Mouse (Mus musculus): Measurements from ENCODE around the gene Gse1. TPM values are rescaled to one million over a fixed set of nuclear protein-coding genes. Genes with fewer than 3 reads are reported as not detected.

The Gse1 gene
- polyA plus RNA-seq, 1 experiment from 2014 or later: 6.4 TPM

DNA sequence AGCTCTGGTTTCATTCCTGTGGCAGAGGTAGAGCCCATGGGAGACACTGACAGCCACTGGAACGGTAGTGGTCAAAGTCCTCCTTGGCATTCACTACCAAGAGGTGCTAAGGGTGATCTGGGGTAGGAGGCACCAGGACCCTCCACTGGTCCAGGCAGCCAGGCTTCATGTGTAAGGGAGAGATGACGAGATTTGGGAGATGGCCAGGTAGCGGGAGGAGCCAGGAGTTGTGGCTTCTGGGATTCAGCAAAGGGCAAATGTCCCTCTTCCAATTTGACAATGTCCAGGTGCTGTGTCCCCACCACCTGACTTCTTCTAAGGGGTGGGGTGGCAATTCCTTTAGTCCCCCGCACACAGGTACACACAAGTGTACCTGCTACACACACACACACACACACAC, 184.1 kb downstream of the Gse1 start:
- peaks cover 28% of the 10 kb centered on the region for H3K4me1 ChIP-seq (replicated peaks; ENCODE audit: control insufficient read depth, insufficient read depth, low read length)
- H3K4me3 ChIP-seq (ENCODE audit: low read depth, low read length): no peak overlapping the region
- 76% methylated on average over 4 of the region's 4 CpGs for WGBS
- H3K9ac ChIP-seq (ENCODE audit: low read depth, low read length): no peak overlapping the region
- H3K9me3 ChIP-seq (ENCODE audit: control insufficient read depth): no peaks in the 10 kb centered on the region
- no peaks in the 10 kb centered on the region for H3K36me3 ChIP-seq (ENCODE audit: control insufficient read depth, insufficient read depth)
- no peak overlapping the region for H3K27ac ChIP-seq (ENCODE audit: low read depth, low read length)
- no peaks in the 10 kb centered on the region for H3K27me3 ChIP-seq (replicated peaks; ENCODE audit: control insufficient read depth, insufficient read depth, low read length)
- no peak overlapping the region for H3K4me2 ChIP-seq (replicated peaks; ENCODE audit: low read depth)
- TF ChIP-seq CTCF (IDR thresholded peaks at IDR 0.05; ENCODE audit: low read depth): no peak
- no peak for ATAC-seq

- WGBS: 77% methylated on average over 29 of the region's 29 CpGs
- H3K27ac ChIP-seq (ENCODE audit: low read depth, low read length): no peak overlapping the region
- H3K9me3 ChIP-seq (ENCODE audit: control insufficient read depth): no peaks in the 10 kb centered on the region
- no peaks in the 10 kb centered on the region for H3K27me3 ChIP-seq (replicated peaks; ENCODE audit: control insufficient read depth, insufficient read depth, low read length)
- no peak overlapping the region for H3K4me3 ChIP-seq (ENCODE audit: low read depth, low read length)
- H3K36me3 ChIP-seq (ENCODE audit: control insufficient read depth, insufficient read depth): no peaks in the 10 kb centered on the region
- ATAC-seq: no peak
- peaks cover 29% of the 10 kb centered on the region for H3K4me1 ChIP-seq (replicated peaks; ENCODE audit: control insufficient read depth, insufficient read depth, low read length)
- TF ChIP-seq CTCF (IDR thresholded peaks at IDR 0.05; ENCODE audit: low read depth): no peak
- H3K9ac ChIP-seq (ENCODE audit: low read depth, low read length): no peak overlapping the region
- no peak overlapping the region for H3K4me2 ChIP-seq (replicated peaks; ENCODE audit: low read depth)
These were observed 184.8 kb downstream of the Gse1 start for GRCm38 (mm10) chr8:120412911-120413625.

DNA sequence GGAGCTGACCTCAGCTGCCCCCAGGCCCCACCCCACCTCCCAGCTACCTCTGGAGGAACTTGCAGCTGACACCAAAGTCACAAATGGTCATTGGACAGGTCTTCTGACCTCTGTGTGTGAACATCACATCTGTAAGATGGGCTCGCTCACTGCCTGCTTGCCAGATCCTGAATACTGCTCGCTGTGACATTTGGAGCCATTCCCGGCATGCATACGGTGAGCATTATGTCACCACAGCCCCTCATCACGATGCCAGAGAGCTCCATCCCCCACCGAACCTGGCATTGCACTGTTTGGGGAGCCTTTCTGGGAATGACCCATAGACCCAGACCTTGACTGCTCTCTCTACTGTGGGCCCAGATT, 185.4 kb downstream of the Gse1 start:
- Histone ChIP-seq H3K9me3 (ENCODE audit: control insufficient read depth) (no peaks in the 10 kb centered on the region), H3K4me1 (replicated peaks; ENCODE audit: control insufficient read depth, insufficient read depth, low read length) (peaks cover 26% of the 10 kb centered on the region), H3K9ac (ENCODE audit: low read depth, low read length) (no peak overlapping the region), H3K4me3 (ENCODE audit: low read depth, low read length) (no peak overlapping the region), H3K27ac (ENCODE audit: low read depth, low read length) (no peak overlapping the region), H3K27me3 (replicated peaks; ENCODE audit: control insufficient read depth, insufficient read depth, low read length) (no peaks in the 10 kb centered on the region), H3K36me3 (ENCODE audit: control insufficient read depth, insufficient read depth) (no peaks in the 10 kb centered on the region), H3K4me2 (replicated peaks; ENCODE audit: low read depth) (no peak overlapping the region)
- 88% methylated on average over 6 of the region's 6 CpGs for WGBS
- ATAC-seq: no peak
- no peak for TF ChIP-seq CTCF (IDR thresholded peaks at IDR 0.05; ENCODE audit: low read depth)

GRCm38 (mm10) chr8:120414216-120414615, 186.0 kb downstream of the Gse1 start:
- H3K4me2 ChIP-seq (replicated peaks; ENCODE audit: low read depth): no peak overlapping the region
- no peak for TF ChIP-seq CTCF (IDR thresholded peaks at IDR 0.05; ENCODE audit: low read depth)
- no peaks in the 10 kb centered on the region for H3K27me3 ChIP-seq (replicated peaks; ENCODE audit: control insufficient read depth, insufficient read depth, low read length)
- no peak overlapping the region for H3K4me3 ChIP-seq (ENCODE audit: low read depth, low read length)
- no peaks in the 10 kb centered on the region for H3K36me3 ChIP-seq (ENCODE audit: control insufficient read depth, insufficient read depth)
- peaks cover 22% of the 10 kb centered on the region for H3K4me1 ChIP-seq (replicated peaks; ENCODE audit: control insufficient read depth, insufficient read depth, low read length)
- no peak overlapping the region for H3K27ac ChIP-seq (ENCODE audit: low read depth, low read length)
- H3K9me3 ChIP-seq (ENCODE audit: control insufficient read depth): no peaks in the 10 kb centered on the region
- no peak overlapping the region for H3K9ac ChIP-seq (ENCODE audit: low read depth, low read length)
- ATAC-seq: no peak
- 84% methylated on average over 4 of the region's 4 CpGs for WGBS

- Histone ChIP-seq H3K4me3 (ENCODE audit: low read depth, low read length) (no peak overlapping the region), H3K4me1 (replicated peaks; ENCODE audit: control insufficient read depth, insufficient read depth, low read length) (peaks cover 22% of the 10 kb centered on the region), H3K27ac (ENCODE audit: low read depth, low read length) (peak overlapping the region; percentile 77; the same call in 1 of the 2 replicates), H3K4me2 (replicated peaks; ENCODE audit: low read depth) (no peak overlapping the region), H3K36me3 (ENCODE audit: control insufficient read depth, insufficient read depth) (no peaks in the 10 kb centered on the region), H3K9ac (ENCODE audit: low read depth, low read length) (no peak overlapping the region), H3K9me3 (ENCODE audit: control insufficient read depth) (no peaks in the 10 kb centered on the region), H3K27me3 (replicated peaks; ENCODE audit: control insufficient read depth, insufficient read depth, low read length) (no peaks in the 10 kb centered on the region)
- 86% methylated on average over 11 of the region's 11 CpGs for WGBS
- no peak for ATAC-seq
- no peak for TF ChIP-seq CTCF (IDR thresholded peaks at IDR 0.05; ENCODE audit: low read depth)
These were observed 187.2 kb downstream of the Gse1 start for GRCm38 (mm10) chr8:120415474-120415873.

- H3K27me3 ChIP-seq (replicated peaks; ENCODE audit: control insufficient read depth, insufficient read depth, low read length): no peaks in the 10 kb centered on the region
- no peak overlapping the region for H3K4me3 ChIP-seq (ENCODE audit: low read depth, low read length)
- no peak overlapping the region for H3K9ac ChIP-seq (ENCODE audit: low read depth, low read length)
- H3K36me3 ChIP-seq (ENCODE audit: control insufficient read depth, insufficient read depth): no peaks in the 10 kb centered on the region
- H3K27ac ChIP-seq (ENCODE audit: low read depth, low read length): peak overlapping the region; percentile 77
- no peak for ATAC-seq
- H3K9me3 ChIP-seq (ENCODE audit: control insufficient read depth): no peaks in the 10 kb centered on the region
- TF ChIP-seq CTCF (IDR thresholded peaks at IDR 0.05; ENCODE audit: low read depth): no peak
- peaks cover 22% of the 10 kb centered on the region for H3K4me1 ChIP-seq (replicated peaks; ENCODE audit: control insufficient read depth, insufficient read depth, low read length)
- H3K4me2 ChIP-seq (replicated peaks; ENCODE audit: low read depth): peak overlapping the region; percentile 59
- 19% methylated on average over 8 of the region's 8 CpGs for WGBS
These were observed 187.9 kb downstream of the Gse1 start for GRCm38 (mm10) chr8:120416173-120416521.
